Mouse (Mus musculus) heart, postnatal 36 days (tissue): ENCODE data around the gene Meis1. TPM values are rescaled to one million over a fixed set of nuclear protein-coding genes. Genes with fewer than 3 reads are reported as not detected.

ENCODE experiments used
- DNase-seq, 2 experiments: peaks; one replicate each; pipeline ENCODE4 v3.0.0; 2021 to 2022
- intact Hi-C: fragments of 180-260 bp; cut with DNase I; formaldehyde crosslinking; loops from one replicate; pipeline ENCODE4 v1.15.1; 2025
- total RNA-seq, 2 experiments: library from RNA; stranded (reverse); gene quantifications; 2 replicates each; pipeline ENCODE4 v1.2.3; 2021

Gene Meis1
- 10 to 100 TPM; 22.4 to 31.4 TPM for total RNA-seq

DNA sequence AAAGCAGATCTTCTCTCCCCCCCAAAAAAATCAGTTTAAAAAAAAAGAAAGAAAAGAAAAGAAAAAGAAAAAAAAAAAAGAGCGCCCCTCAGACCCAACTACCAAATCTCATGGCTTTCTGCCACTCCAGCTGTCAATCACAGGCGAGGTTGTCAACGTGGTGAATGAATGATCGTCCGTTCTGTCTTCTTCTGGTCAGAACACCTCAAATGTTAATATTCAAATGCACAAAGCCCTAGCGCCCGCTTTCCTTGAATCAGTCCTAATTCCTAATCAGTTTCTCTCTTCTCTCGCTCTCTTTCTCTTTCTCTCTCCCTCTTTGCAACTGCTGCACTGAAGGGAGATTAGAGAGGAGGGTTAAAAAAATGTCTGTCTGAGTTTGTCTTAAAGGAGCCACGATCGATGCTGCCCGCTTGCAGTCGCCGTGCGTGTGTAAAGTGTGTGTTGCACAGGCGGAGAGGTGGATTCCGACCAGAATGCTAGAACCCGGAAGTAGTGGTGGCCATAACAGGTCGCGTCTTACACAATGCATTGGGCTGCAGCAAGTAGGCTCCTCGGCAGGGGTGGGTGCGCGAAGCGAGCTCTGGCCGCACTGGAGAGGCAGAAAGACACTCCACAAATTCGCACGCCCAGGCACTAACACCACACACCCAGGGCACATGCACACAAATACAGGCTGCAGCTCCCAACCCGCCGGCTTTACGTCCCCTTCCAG is at the start of gene Meis1:
Gene Meis1 (minus strand): TSS at position 497 of the 715 bp plus-strand sequence.
- intact Hi-C loops: loop anchor here (2.0 to 5.0 kb wide), 2 partner anchors 46 to 60 kb away; no protein-coding TSS in a partner anchor
- peak; percentile 85 to 89 for DNase-seq

DNA sequence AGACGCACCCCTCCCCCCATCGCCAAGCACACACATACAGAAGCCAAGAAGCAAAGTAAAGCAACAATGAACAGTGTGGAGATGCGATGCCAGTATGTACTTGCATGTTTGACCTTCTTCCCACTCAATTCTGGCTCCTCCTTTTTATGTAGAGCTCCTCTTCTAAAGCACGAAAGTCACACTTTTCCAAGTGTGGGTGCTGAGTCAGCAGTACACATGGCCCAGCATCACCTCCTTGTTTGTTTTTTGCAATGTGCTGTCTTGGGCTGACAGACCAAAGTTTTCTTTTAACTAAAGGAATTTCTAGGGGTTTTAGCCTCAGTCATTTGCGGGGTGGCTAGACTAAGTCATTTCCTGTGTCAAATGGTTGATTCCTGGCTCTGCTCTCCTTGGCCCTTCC is 48.5 kb upstream of the Meis1 start:
- intact Hi-C loops: no loop called here
- no peak for DNase-seq

DNA sequence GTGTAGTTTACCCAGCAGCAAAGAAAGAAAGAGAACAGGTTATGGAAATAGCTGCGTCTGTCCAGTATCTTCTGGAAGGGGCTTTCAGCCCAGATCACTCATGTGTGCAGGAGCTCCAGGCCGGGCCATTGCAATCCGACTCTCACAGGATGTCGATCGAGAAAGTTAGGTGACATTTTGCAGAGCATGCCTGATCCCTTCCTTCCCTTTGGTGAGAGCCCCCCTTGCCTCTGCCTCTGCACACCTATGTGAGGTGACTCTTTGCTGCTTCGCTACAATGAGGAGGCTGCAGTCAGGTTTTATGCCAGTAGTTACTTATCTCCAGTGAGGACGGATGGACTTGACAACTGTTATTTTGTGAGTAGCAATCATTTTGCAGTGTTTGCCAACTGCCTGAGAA is 30.5 kb upstream of the Meis1 start:
- intact Hi-C loops: no loop called here
- no peak for DNase-seq

DNA sequence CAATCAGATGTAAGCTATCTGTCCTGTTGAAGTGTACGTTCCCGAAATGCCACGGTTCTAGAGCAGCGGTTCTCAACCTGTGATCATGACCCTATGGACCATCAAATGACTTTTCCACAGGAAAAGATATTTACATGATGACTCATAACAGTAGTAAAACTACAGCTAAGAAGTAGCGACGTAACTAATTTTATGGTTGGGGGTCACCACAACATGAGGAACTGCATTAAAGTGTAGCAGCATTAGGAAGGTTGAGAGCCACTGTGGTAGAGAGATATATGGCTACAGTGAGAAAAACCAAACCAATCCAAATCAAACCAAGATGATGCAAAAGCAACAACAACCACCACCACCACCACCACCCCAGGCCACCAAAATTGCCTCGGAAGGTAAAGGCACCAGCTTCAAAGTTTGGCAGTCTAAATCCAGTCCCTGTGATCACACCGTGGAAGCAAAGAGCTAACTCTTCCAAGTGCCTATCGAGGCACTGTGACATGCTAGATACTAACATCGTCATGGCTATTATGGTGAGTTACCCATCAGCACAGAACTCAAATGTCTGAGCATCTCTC is 17.9 kb upstream of the Meis1 start:
- no peak for DNase-seq
- intact Hi-C loops: no loop called here

DNA sequence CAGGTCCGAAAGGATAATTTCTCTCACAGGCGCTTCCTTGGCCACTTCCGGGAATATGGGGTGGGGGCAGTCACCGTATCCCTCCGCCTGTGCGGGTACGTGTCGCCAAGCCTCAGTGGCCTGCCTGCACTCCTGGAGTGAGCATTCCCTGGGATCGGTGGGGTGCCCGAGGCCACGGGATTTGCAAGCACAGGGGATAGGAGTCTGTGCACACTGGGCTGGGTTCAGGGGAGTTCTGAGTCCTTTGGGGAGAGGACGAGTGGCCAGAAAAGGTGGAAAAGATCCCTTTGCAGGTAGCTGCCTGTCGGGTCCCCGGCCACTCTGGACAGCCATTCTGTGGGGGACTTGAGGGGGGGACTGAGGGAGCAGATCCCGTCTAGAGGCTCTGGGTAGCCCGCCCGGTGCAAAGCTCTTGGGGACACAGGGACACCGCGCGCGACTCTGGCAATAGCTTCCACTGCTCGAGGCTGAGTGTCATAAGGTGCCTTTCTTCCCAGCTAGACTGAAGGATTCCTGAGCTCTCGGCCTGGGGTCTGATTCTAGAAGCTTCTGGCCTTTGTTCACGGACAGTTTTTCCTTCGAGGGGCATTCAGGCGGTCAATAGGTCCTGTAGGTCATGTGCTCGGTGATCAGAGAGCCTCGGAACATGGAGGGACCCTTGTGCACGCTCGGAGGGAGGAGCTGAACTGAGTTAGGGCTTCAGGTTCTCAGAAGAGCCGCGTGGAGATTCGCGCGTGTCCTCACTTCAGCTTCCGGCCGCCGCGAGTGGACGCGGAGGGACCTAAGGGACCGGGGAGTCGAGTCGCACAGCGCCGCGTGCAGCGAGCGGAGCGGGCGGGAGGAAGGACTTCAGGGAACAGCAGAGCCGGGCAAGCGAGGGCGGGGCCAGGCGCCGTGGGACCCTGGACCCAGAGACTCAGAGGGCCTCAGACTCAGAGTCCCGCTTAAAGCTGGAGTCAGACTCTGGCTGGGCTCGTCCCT is 8.1 kb upstream of the Meis1 start:
- intact Hi-C loops: loop anchor here (5.0 to 10.0 kb wide), 5 partner anchors 175 to 1342 kb away; no protein-coding TSS in a partner anchor
- DNase-seq: peak; percentile 63 to 71

- no peak for DNase-seq
- intact Hi-C loops: loop anchor here (5.0 to 10.0 kb wide), 5 partner anchors 176 to 1341 kb away; no protein-coding TSS in a partner anchor
Observed at GRCm38 (mm10) chr11:19025976-19026520, 7.3 kb upstream of the Meis1 start.

GRCm38 (mm10) chr11:19024496-19025265 is 5.9 kb upstream of the Meis1 start:
- DNase-seq: peak; percentile 31 to 34
- intact Hi-C loops: loop anchor here (1.0 to 10.0 kb wide), 10 partner anchors 147 to 1562 kb away; partner anchors contain the start of gene Etaa1

- intact Hi-C loops: loop anchor here (5.0 to 10.0 kb wide), 6 partner anchors 201 to 1561 kb away; partner anchors contain the start of gene Etaa1
- no peak for DNase-seq
Observed at GRCm38 (mm10) chr11:19023356-19023755, 4.6 kb upstream of the Meis1 start.

DNA sequence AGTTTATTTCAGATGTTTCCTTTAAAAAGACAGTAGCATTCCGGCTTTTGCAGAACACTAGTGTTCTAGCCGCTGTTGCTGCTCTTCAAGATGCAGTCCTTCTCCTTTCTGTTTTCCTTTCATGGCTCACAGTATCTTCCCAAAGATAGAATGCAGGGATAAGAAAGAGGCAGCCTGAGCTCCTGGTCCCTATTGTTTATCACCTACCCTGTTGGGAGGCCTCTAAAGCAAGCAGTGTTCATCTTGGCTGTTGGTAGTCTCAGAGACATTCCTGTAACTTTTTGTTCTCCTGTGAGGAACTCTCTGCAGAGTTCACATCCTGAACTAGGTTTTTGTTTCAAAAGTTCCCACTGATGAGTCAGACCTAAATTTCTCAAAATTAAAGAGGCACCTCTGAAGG is 3.8 kb upstream of the Meis1 start:
- no peak for DNase-seq
- intact Hi-C loops: loop anchor here (5.0 to 10.0 kb wide), 6 partner anchors 200 to 1560 kb away; partner anchors contain the start of gene Etaa1

DNA sequence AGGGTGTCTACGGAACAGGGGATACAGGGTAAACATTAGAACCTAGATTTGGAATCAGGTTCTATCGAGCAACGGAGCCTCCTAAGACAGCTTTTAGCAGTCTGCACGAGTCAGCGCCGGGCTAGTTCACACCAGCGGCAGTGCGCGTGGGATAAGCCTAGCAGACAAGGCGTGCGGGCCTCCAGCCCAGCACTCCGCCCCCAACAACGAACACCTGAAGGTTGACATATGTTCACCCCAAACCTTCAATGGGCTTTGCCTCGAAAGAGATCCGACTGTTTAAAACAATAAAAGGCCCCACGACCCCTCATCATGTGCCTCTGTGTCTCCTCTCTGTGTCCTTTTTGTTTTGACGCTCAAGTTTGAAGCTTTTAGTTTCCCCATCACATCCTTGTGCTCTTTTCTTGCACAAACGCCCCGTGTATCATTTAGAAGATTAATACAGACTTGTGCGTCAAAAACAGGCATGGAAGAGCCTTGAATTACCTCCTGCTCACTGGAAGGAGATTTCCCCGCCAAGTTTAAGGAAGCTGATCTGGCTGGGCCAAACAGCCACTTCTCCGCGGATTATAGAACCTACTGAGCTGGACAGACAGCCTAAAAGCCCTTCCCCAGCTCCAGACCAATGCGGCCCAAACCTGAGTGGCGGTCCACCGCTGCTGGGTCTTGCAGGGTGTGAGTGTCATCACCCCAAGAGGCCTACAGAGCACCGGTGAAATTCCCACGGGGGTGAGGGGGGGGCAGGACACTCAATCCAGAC is 2.3 kb upstream of the Meis1 start:
- intact Hi-C loops: loop anchor here (2.0 to 10.0 kb wide), 7 partner anchors 144 to 1559 kb away; partner anchors contain the start of gene Etaa1
- peak in 1 of 2 experiments; percentile 21 for DNase-seq

GRCm38 (mm10) chr11:19020371-19020824 is 1.6 kb upstream of the Meis1 start:
- DNase-seq: peak; percentile 91 to 93
- intact Hi-C loops: loop anchor here (2.0 to 10.0 kb wide), 7 partner anchors 144 to 1558 kb away; partner anchors contain the start of gene Etaa1

DNA sequence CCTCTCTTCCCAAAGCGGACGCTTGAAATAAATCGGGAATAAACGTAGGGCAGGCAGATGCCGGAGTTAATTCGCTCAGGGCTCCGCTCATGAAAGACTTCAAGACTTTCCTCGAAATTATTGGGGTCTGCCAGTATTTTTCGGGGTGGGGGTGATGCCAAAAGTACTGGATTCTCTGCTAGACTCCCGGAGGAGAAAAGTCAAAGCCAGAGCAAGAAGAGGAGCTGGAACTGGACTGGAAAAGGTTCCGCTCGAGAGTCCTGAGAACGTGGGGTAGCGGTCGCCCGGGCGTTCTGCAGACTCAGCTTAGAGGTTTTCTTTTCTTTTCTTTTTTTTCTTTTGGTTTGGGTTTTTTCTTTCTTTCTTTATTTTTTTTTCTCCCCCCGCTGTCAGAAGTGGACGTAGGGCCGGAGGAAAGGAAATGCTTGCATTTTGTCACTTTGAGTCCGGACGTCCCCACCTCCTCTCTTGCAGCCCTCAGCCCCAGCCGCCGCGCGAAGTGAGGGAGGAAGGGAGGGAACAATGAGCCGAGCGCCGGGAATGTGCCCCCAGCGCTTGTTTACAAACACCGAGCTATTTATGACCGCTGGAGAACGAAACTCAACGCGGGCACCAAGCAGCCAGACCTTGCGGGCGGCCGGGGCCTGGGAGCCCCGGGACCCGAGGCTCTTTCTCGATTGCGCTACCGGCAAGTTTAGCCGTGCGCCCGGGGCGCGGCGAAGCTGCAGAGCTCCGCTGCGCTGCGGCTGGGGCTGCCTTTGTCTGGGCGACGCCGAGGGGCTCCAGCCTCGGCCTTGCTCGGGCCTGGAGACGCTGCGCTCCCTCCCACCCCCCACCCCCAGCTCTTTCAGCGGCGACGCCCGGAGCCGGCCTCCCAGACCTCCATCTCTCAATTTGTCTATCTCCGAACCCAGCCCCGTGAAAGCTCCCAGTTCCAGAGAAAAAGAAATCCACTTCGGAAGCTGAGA is 703 bp upstream of the Meis1 start:
- intact Hi-C loops: loop anchor here (2.0 to 10.0 kb wide), 9 partner anchors 47 to 1557 kb away; partner anchors contain the start of gene Etaa1
- DNase-seq: peak; percentile 71 to 83

DNA sequence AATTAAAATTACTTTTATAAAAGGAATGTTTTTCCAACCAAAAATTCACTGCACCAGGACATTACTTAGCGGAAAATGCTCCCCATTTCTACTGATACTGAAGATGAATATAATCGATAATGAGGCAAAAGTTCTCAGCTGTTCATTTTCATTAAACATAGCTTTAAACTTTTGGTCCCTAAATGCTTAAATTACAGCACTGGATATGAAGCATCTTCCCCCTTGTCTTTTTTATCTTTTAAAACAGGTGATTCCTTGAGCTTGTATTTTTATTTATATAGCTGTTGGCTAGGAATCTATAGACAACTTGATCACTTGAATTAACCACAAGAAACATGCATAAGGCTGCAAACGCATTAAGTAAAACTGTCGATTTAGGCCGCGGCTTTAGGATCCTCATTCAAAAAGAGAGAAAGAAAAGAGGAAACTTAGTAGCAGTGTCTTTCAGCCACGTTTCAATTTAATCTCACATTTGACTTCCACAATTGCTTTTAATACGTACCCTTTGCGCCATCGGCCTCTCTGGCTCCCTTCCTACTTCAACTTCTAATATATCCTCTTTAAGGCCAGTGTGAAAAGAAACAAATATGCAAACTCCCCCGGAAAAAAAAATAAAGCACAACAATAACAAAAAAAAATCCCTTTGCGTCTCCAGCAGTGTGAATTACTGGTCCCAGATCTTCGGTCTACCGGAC is 919 bp downstream of the Meis1 start:
- intact Hi-C loops: loop anchor here (2.0 to 5.0 kb wide), 2 partner anchors 46 to 59 kb away; no protein-coding TSS in a partner anchor
- no peak for DNase-seq

- intact Hi-C loops: loop anchor here (5.0 kb wide), 1 partner anchor 45 kb away; no protein-coding TSS in a partner anchor
- no peak for DNase-seq
Observed at GRCm38 (mm10) chr11:19017262-19017661, 1.5 kb downstream of the Meis1 start.

GRCm38 (mm10) chr11:19016481-19017220 is 2.1 kb downstream of the Meis1 start:
- DNase-seq: peak; percentile 17 to 50
- intact Hi-C loops: loop anchor here (5.0 kb wide), 1 partner anchor 44 kb away; no protein-coding TSS in a partner anchor
